Mouse (Mus musculus) ES-E14 (cell line): Measurements from ENCODE around the gene Spata17.

Source experiments
- MAFK ChIP-seq: IDR thresholded peaks from 2 replicates; pipeline ENCODE4 v1.6.1; 2014; ENCODE audit warnings: mild to moderate bottlenecking, low read depth, low read length, inconsistent platforms; ENCODE audit not compliant: insufficient read depth
- ZNF384 ChIP-seq: IDR thresholded peaks from 2 replicates; pipeline ENCODE4 v1.6.1; 2012; ENCODE audit warnings: low read depth, low read length, inconsistent platforms

DNA sequence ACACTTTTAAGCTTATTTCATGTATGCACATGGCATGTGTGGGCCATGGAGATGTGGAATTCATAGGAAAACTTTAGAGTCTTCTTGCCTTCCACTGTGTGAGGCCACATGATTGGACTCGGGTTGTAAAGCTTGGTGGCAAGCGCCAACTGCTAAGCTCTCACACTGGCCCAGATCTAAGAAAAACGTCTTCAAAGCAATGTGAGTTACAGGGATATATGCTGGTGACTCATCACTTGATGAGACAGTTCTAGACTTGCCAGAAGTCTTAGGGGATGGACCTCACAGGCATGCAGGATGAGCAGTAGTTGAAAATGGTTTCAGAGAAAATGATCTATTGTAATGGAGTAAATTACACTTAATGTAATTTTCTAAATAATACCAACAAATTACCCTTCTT, 114.6 kb downstream of the Spata17 start:
- TF ChIP-seq ZNF384 (no peak), MAFK (no peak)
